Mouse (Mus musculus) forebrain, embryonic 15.5 days (tissue): ENCODE measurements around the gene Gm49450. TPM values are rescaled to one million over a fixed set of nuclear protein-coding genes. Genes with fewer than 3 reads are reported as not detected.

ENCODE experiments used
- ATAC-seq: fragments of 200-750 bp; cut with Nextera tagmentation; replicated peaks from 2 replicates; pipeline ENCODE4 v1.8.0; 2017; ENCODE audit warnings: mild to moderate bottlenecking, moderate TSS enrichment, moderate library complexity
- H3K27ac ChIP-seq: fragments of 300-500 bp; sonication (generic); replicated peaks from 2 replicates; pipeline ENCODE4 v1.5.1; 2015; ENCODE audit warnings: mild to moderate bottlenecking, inconsistent platforms
- H3K27me3 ChIP-seq: fragments of 300-500 bp; sonication (generic); 2 replicates; pipeline ENCODE4 v1.6.1; 2015; ENCODE audit warnings: inconsistent platforms
- H3K36me3 ChIP-seq: fragments of 300-500 bp; sonication (generic); 2 replicates; pipeline ENCODE4 v1.6.1; 2015; ENCODE audit warnings: mild to moderate bottlenecking, inconsistent platforms
- H3K4me1 ChIP-seq: fragments of 300-500 bp; sonication (generic); 2 replicates; pipeline ENCODE4 v1.6.1; 2015; ENCODE audit warnings: inconsistent platforms
- H3K4me2 ChIP-seq: fragments of 300-500 bp; sonication (generic); replicated peaks from 2 replicates; pipeline ENCODE4 v1.6.1; 2015; ENCODE audit warnings: mild to moderate bottlenecking, inconsistent platforms
- H3K4me3 ChIP-seq: fragments of 300-500 bp; sonication (generic); 2 replicates; pipeline ENCODE4 v1.5.1; 2015; ENCODE audit warnings: mild to moderate bottlenecking, inconsistent platforms
- H3K9ac ChIP-seq: fragments of 300-500 bp; sonication (generic); replicated peaks from 2 replicates; pipeline ENCODE4 v1.6.1; 2015; ENCODE audit warnings: mild to moderate bottlenecking, inconsistent platforms
- H3K9me3 ChIP-seq: fragments of 300-500 bp; sonication (generic); 2 replicates; pipeline ENCODE4 v1.6.1; 2016; ENCODE audit warnings: inconsistent platforms
- WGBS: fragments of 180-500 bp; shearing (Covaris S2); methylation state at CpG from one replicate; pipeline ENCODE4 v1.1.7; 2015; ENCODE audit warnings: mixed read lengths; 5-methylcytosine and 5-hydroxymethylcytosine counted together
- polyA plus RNA-seq: library from polyadenylated mRNA; unstranded; fragments of >200 nt; fragmentation: Nextera tagmentation; extraction: Ambion mirVana; gene quantifications from 2 replicates; pipeline ENCODE4 v1.2.1, GENCODE M21; 2015

The Gm49450 gene
- polyA plus RNA-seq, 1 experiment from 2014 or later, result not detected

GRCm38 (mm10) chr15:98902600-98902999 is 50.8 kb downstream of the Gm49450 start:
- H3K27ac ChIP-seq, result no peak overlapping the region
- peaks cover 22% of the 10 kb centered on the region; the same call in 1 of the 2 replicates for H3K27me3 ChIP-seq
- no peak overlapping the region for H3K4me3 ChIP-seq
- 92% methylated on average over 2 of the region's 2 CpGs for WGBS
- no peaks in the 10 kb centered on the region for H3K9me3 ChIP-seq
- peaks cover 11% of the 10 kb centered on the region for H3K4me1 ChIP-seq
- H3K4me2 ChIP-seq, result no peak overlapping the region
- ATAC-seq, result no peak
- H3K36me3 ChIP-seq, result peaks cover 41% of the 10 kb centered on the region
- no peak overlapping the region for H3K9ac ChIP-seq

DNA sequence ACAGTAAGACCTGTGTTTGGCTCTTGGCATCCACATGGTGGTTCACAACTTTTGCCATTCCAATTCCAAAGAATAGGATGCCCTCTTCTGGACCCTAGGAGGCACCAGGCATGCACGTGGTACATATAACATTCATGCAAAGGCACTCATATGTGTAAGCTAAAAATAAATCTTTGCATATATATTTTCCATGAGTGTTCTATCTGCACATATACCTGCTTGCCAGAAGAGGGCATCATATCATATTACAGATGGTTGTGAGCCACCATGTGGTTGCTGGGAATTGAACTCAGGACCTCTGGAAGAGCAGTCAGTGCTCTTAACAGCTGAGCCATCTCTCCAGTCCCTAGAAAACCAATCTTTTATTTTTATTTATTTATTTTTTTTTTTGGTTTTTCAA is 51.8 kb downstream of the Gm49450 start:
- no peak overlapping the region for H3K4me2 ChIP-seq
- peaks cover 13% of the 10 kb centered on the region for H3K4me1 ChIP-seq
- H3K4me3 ChIP-seq, result no peak overlapping the region
- WGBS, result 75% methylated on average over 1 of the region's 1 CpGs
- peaks cover 31% of the 10 kb centered on the region for H3K27me3 ChIP-seq
- no peak for ATAC-seq
- no peak overlapping the region for H3K27ac ChIP-seq
- H3K36me3 ChIP-seq, result peaks cover 32% of the 10 kb centered on the region
- H3K9ac ChIP-seq, result no peak overlapping the region
- H3K9me3 ChIP-seq, result no peaks in the 10 kb centered on the region

GRCm38 (mm10) chr15:98897928-98898800 is 55.2 kb downstream of the Gm49450 start, which contains the start of gene Dhh:
TSS of gene Dhh (minus strand) at chr15:98898540.
- peaks cover 65% of the 10 kb centered on the region for H3K27me3 ChIP-seq
- under 1% methylated on average over 41 of the region's 41 CpGs for WGBS
- peaks cover 3% of the 10 kb centered on the region for H3K36me3 ChIP-seq
- H3K27ac ChIP-seq, result no peak within 1 kb of the TSS
- no peak within 1 kb of the TSS for H3K9ac ChIP-seq
- ATAC-seq, result 0 out of 2 replicates have a peak, but pooled peaks have one; percentile 14
- no peaks in the 10 kb centered on the region for H3K9me3 ChIP-seq
- H3K4me3 ChIP-seq, result peak within 1 kb of the TSS; percentile 15
- H3K4me2 ChIP-seq, result peak within 1 kb of the TSS; percentile 26
- peaks cover 40% of the 10 kb centered on the region for H3K4me1 ChIP-seq

- no peak for ATAC-seq
- 5% methylated on average over 10 of the region's 10 CpGs for WGBS
- H3K27me3 ChIP-seq, result peaks cover 71% of the 10 kb centered on the region
- peaks cover 40% of the 10 kb centered on the region for H3K4me1 ChIP-seq
- H3K4me2 ChIP-seq, result no peak overlapping the region
- H3K4me3 ChIP-seq, result no peak overlapping the region
- no peaks in the 10 kb centered on the region for H3K9me3 ChIP-seq
- H3K9ac ChIP-seq, result no peak overlapping the region
- no peaks in the 10 kb centered on the region for H3K36me3 ChIP-seq
- no peak overlapping the region for H3K27ac ChIP-seq
Measured at GRCm38 (mm10) chr15:98897495-98897894, 55.9 kb downstream of the Gm49450 start.

DNA sequence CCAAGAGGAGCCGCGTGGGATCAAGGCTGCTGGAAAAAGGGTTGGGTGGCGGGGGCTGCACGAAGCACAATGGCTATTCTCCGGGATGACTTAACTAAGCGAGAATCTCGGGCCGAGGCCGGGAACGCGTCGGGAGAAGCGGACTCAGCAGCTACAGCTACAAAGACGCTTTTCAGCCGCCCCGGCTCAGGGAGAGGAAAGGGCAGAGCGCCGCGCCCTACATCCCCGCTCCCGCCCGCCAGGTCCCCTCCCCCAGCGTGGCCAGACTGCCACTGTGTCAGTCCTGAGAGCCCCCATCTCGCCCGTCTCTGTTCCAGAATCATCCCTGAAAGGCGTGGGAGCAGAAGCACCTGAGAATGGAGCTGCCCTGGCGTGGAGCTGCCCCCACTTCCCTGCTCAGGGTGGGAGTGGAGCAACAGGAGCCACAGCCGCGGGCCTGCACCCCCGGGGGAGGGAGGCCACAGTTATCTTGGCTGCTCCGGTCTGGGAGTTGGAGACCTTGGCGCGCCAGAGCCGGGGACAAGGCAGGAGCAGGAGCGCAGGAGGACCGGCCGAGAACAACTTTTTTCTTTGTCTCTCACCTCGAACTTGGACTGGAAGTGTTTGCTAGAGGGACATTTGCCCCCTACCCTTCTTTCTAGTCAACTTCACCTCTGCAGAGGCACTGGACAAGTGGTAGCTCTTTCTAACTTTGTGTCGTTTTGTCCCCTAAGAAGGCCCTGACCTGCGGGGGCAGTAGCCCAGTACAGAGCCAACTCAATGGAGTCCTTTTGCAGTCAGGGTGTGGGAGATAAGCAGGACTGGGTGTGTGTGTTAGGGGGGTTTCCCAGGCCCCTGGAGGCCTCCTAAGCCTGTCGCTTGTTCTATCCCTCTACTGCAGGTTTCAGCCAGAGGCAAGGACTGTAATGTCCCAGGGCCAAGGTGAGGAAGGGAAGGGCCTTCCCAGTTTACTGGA is 57.4 kb downstream of the Gm49450 start:
- 0 out of 2 replicates have a peak overlapping the region, but pooled peaks have one; percentile 11 for H3K9ac ChIP-seq
- no peak for ATAC-seq
- peaks cover 43% of the 10 kb centered on the region for H3K4me1 ChIP-seq
- H3K9me3 ChIP-seq, result no peaks in the 10 kb centered on the region
- 2% methylated on average over 41 of the region's 41 CpGs for WGBS
- peak overlapping the region; percentile 37 for H3K4me2 ChIP-seq
- H3K36me3 ChIP-seq, result no peaks in the 10 kb centered on the region
- H3K27me3 ChIP-seq, result peaks cover 81% of the 10 kb centered on the region
- no peak overlapping the region for H3K27ac ChIP-seq
- peak overlapping the region; percentile 49 for H3K4me3 ChIP-seq

DNA sequence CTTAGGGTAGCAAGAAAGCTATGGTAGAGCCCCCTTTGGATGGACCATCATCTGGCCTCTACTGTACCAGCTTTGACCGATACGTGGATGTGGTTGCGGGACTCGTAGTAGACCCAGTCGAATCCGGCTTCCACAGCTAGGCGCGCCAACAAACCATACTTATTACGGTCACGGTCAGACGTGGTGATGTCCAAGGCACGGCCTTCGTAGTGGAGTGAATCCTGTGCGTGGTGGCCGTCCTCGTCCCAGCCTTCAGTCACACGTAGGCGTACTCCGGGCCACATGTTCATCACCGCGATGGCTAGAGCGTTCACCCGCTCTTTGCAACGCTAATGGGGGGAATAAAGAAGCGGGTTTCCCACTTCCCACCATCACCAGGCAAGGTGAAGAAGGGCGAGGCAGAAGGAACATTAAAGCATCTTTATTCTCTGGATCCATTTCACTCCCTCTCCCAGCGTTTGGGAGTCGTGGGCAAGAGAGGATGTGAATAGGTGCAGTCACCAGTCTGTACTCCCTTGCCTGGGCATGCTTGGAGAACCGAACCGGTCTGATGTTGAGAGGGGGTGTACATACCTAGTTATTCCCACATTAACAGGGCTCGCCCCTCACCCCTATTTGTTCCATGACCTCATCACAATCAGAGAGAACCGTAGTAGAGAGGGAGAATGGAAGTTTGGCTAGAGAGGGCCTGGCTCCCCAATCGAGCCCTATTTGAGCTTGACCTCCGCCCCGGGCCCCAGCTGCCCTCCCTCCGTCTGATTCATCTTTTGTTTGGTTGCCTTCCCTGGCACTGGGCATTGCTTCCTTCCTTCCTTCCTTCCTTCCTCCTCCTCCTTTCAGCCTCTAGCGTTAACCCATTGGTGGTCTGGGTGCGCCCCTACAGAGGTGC is 58.4 kb downstream of the Gm49450 start:
- H3K9me3 ChIP-seq, result no peaks in the 10 kb centered on the region
- H3K4me3 ChIP-seq, result peak overlapping the region; percentile 49
- no peaks in the 10 kb centered on the region for H3K36me3 ChIP-seq
- WGBS, result 1% methylated on average over 38 of the region's 38 CpGs
- ATAC-seq, result no peak
- H3K27ac ChIP-seq, result no peak overlapping the region
- H3K4me2 ChIP-seq, result peak overlapping the region; percentile 94
- H3K9ac ChIP-seq, result peak overlapping the region; percentile 37; the same call in 1 of the 2 replicates
- H3K4me1 ChIP-seq, result peaks cover 43% of the 10 kb centered on the region
- H3K27me3 ChIP-seq, result peaks cover 85% of the 10 kb centered on the region

DNA sequence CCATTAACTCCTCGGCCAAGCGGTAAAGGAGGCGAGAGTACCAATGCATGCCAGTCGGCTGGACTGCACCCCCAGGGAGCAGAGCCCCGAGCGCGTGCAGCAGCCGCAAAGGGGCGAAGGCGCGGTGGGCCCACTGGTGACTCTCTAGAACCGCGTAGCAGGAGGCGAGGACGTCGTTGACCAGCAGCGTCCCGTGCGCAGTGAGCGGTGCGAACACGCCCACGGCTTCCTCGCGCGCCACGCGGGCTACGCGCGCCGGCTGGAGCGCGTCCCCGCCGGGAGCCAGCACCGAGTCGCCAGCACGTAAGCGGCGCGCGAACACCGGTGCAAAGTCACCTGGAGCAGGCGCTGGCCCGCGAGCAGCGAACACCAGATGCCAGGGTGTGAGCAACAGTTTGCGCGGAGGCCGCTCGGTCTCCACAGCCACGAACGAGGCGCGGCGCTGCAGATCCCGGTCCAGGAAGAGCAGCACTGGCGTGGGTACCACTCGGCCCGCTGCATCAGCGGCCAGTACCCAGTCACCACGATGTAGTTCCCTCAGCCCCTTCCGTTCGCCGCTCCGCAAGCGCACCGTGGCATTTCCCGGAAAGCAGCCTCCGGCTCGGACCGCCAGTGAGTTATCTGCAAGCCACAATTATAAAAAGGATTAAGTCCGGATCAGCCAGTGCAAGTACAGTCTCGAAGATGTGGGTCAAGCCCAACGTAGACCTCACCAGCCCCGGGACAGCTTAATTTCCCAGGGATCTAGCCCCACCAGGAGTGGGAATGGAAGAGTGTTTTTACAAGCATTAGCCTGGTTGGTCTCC is 59.2 kb downstream of the Gm49450 start, which contains the start of gene Rhebl1:
Gene Rhebl1, minus strand, starts transcription at position 601 of the 806 bp plus-strand sequence.
- Histone ChIP-seq H3K4me2 (peak within 1 kb of the TSS; percentile 94), H3K27me3 (peaks cover 79% of the 10 kb centered on the region), H3K9ac (peak within 1 kb of the TSS; percentile 37), H3K36me3 (no peaks in the 10 kb centered on the region), H3K9me3 (no peaks in the 10 kb centered on the region), H3K4me3 (peak within 1 kb of the TSS; percentile 49), H3K4me1 (peaks cover 43% of the 10 kb centered on the region), H3K27ac (no peak within 1 kb of the TSS)
- WGBS, result under 1% methylated on average over 77 of the region's 77 CpGs
- 0 out of 2 replicates have a peak, but pooled peaks have one; percentile 23 for ATAC-seq

GRCm38 (mm10) chr15:98893036-98893435 is 60.3 kb downstream of the Gm49450 start:
- H3K4me1 ChIP-seq, result peaks cover 36% of the 10 kb centered on the region
- no peaks in the 10 kb centered on the region for H3K9me3 ChIP-seq
- no peak overlapping the region for H3K27ac ChIP-seq
- ATAC-seq, result no peak
- peaks cover 68% of the 10 kb centered on the region for H3K27me3 ChIP-seq
- H3K36me3 ChIP-seq, result no peaks in the 10 kb centered on the region
- H3K9ac ChIP-seq, result no peak overlapping the region
- H3K4me2 ChIP-seq, result no peak overlapping the region
- H3K4me3 ChIP-seq, result no peak overlapping the region
- WGBS, result 48% methylated on average over 4 of the region's 4 CpGs

GRCm38 (mm10) chr15:98891907-98892606 is 61.3 kb downstream of the Gm49450 start:
- Histone ChIP-seq H3K4me1 (peaks cover 30% of the 10 kb centered on the region), H3K36me3 (no peaks in the 10 kb centered on the region)

GRCm38 (mm10) chr15:98891198-98891742 is 62.1 kb downstream of the Gm49450 start:
- Histone ChIP-seq H3K9ac (no peak overlapping the region), H3K4me1 (peaks cover 29% of the 10 kb centered on the region), H3K9me3 (no peaks in the 10 kb centered on the region), H3K27ac (no peak overlapping the region), H3K4me2 (no peak overlapping the region), H3K36me3 (no peaks in the 10 kb centered on the region), H3K4me3 (0 out of 2 replicates have a peak overlapping the region, but pooled peaks have one; percentile 5), H3K27me3 (peaks cover 53% of the 10 kb centered on the region)
- 14% methylated on average over 19 of the region's 19 CpGs for WGBS
- ATAC-seq, result no peak

More at GRCm38 (mm10) chr15:98891907-98892606, 61.3 kb downstream of the Gm49450 start:
- ATAC-seq, result peak; percentile 74
- no peak overlapping the region for H3K4me2 ChIP-seq
- WGBS, result 40% methylated on average over 6 of the region's 6 CpGs
- H3K27ac ChIP-seq, result no peak overlapping the region
- peaks cover 60% of the 10 kb centered on the region for H3K27me3 ChIP-seq
- H3K9ac ChIP-seq, result no peak overlapping the region
- no peak overlapping the region for H3K4me3 ChIP-seq
- H3K9me3 ChIP-seq, result no peaks in the 10 kb centered on the region
